Mouse (Mus musculus) Muller cell, postnatal 12 days (primary cell): ENCODE data around the gene Ift22.

ENCODE experiments used
- DNase-seq: peaks from one replicate; pipeline ENCODE4 v3.0.0-alpha.2; 2015; ENCODE audit errors: inconsistent ontology term

Ift22 gene

GRCm38 (mm10) chr5:136907991-136908857, at the start of gene Ift22:
Gene Ift22, plus strand, starts transcription at chr5:136908150.
- peak; percentile 81 for DNase-seq

DNA sequence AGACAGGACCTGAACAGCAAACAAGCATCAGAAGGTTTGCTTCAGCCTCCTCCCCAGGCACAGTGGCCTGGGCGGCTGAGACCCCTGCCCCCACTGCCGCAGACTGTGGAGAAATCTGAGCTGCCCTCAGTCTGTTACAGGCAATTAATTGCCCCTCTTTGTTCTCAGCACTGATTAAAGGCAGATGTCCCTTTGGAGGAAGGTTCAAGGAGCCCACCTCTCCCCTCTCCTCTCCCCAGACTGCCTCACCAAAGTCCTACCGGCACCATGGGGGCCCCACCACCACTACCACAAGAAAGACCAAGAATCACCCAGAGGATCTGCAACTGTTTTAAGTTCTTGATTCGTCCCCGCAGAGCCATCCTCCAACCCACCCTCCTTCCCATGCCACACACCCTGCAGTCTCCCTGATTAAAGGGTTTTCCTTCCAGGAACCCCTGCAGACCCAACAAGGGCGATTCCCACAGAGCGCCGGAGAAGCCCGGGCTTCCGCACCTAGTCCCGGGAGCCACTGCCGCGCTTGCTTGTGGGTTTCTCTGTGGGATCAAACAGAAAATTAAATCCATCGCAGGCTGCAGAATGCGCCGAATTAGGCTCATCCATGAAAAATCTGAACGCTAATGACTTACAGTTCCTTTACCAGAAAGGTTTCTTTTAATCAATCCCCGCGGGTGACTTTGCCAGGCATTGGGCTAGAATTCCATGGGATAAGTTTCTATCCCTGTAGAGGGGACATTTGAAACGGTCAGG, 46.6 kb upstream of the Ift22 start:
- no peak for DNase-seq

DNA sequence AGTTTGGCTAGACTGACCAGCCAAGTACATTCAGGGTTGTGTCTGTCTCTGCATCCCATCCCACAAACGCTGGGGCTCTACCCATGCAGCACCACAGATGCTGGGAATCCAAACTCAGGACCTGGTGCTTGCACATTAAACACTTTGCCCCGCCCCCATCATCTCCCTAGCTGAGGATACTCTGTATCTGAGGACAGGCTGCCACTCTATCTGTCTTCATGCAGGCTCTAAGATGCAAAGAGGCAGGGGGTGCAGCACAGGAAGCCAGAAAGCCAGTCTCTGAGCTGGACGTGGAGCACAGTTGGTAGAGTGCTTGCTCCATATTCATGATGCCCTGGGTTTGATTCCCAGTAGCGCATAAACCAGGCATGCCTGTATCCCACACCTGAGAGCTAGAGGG, 45.1 kb upstream of the Ift22 start:
- DNase-seq, result no peak

DNA sequence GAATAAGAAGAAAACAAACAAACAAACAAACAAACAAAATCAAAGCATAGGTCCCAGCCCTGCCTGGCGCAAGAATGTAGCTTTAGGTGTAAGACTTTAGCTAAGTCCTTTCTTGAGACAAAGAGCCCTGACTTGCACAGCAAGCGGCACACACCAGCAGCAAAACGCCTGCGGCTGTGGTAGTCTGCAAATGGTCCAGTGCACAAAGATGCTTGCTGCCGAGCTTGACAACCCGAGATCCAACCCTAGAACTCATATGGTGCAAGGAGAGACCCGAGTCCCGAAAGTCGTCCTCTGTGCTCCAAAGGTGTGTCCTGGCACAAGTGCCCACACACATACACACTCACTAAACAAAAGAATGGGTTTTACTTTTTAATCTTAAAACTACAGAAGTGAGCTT, 44.7 kb upstream of the Ift22 start:
- DNase-seq, result no peak

DNA sequence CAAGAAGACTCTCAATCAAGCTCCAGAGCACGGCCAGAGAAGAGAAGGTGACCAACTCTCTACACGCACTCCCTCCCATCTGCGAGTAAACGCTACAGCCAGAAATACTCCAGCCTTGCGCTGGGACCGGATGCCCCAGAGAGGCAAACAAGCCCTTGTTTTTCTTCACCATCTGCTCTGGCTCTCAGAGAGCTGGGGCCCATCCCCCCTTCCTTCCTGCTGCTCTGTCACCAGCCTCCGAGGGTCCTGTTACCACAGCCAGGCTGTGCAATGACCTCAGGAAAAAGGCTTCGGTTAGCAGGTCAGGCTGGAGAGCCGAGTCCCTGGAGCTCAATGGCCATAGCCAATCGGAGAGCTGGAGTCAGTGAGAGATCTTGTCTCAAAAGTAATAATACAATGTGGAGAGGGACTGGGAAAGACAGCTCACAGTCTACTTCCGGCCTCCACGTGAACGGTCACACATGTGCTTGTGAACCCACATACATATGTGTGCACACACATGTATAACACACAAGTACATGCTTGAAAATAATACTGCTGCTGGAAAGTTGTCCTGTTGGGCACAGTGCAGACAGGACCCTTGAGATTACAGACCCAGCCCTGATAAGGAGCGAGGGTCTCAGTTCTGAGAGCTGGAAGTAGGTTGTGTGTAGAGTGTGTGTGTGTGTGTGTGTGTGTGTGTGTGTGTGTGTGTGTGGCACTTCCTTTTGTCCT, 43.8 kb upstream of the Ift22 start:
- DNase-seq, result peak; percentile 16

- no peak for DNase-seq
Measured at GRCm38 (mm10) chr5:136867706-136868105, 40.2 kb upstream of the Ift22 start.

- no peak for DNase-seq
Measured at GRCm38 (mm10) chr5:136869451-136870114, 38.4 kb upstream of the Ift22 start.

DNA sequence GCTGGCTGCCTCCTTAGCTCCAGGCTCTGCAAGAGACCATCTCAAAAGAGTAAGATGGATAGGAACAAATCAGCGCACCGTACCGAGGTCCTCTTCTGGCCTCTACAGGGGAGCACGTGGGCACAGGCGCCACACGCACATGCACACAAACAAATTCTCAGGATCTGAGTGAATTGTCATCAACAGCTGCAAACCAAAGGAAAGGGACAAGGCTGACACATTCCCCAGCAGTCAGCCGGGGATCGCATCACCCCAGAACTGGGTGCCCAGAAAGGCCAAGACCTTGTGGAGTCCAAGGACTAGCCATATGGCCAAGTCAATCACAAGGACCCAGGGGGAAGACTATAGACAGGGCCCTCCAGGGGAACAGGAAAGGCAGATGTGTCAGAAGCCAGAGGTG, 35.5 kb upstream of the Ift22 start:
- DNase-seq, result no peak

GRCm38 (mm10) chr5:136874271-136874670, 33.7 kb upstream of the Ift22 start:
- no peak for DNase-seq

DNA sequence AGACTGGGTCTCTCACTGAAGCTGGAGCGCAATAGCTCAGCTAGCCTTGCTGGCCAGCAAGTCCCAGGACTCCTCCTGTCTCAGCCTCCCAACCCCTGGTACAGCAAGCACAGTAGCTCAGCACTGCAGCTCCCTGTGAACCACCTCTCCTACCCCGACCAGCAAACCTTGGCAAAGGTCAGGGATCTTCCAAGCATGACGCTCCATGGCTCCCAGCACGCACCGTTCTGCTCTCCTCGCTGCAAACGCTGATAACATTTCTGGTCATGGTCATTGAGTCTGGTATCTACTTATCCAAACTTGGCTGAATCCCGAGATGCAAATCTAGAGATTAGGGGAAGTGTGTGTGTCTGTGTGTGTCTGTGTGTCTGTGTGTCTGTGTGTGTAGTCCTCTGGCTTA, 27.8 kb upstream of the Ift22 start:
- no peak for DNase-seq

GRCm38 (mm10) chr5:136881380-136882009, 26.5 kb upstream of the Ift22 start:
- peak; percentile 62 for DNase-seq

GRCm38 (mm10) chr5:136882055-136882787, 25.7 kb upstream of the Ift22 start:
- DNase-seq, result peak; percentile 39

- no peak for DNase-seq
Measured at GRCm38 (mm10) chr5:136882788-136883439, 25.0 kb upstream of the Ift22 start, which contains the start of gene Col26a1. Gene Col26a1, minus strand, starts transcription at chr5:136883209.

- DNase-seq, result peak; percentile 82
Measured at GRCm38 (mm10) chr5:136886957-136887356, 21.0 kb upstream of the Ift22 start.

DNA sequence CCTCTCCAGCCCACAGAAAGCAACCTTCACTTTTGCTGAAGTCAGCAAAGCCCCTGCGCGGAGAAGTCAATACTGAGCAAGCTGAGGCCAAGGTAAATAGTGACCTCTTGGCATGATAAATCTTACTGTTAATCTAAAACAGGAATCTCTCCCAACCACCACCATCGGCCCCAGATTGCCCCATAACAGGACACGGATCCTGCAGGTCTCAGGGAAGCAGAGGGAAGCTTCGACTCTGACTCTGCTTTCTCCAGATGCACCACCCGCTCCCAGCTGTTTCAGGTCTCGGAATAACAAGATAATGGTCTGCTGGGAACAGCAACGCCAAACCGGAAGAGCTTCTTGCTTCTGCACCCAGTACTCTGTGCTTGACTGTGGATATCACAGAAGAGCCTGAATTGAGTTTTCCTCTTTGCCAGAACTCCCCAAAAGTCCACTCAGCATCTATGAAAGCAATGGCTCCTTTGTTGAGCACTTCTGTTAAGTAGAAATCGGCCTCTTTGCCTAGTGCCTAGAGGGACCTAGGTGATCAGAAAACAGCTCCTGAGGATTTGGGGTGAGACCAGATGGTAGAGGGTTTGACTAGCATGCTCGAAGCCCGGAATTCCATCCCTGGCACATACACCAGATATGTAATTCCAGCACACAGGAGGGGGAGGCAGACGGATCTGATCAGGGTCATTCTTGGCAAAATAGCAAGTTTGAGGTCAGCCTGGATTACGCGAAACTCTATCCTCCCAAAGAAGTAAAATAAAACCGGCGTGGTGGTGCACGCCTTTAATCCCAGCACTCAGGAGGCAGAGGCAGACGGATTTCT, 19.2 kb upstream of the Ift22 start:
- no peak for DNase-seq

- DNase-seq, result no peak
Measured at GRCm38 (mm10) chr5:136894840-136895528, 13.0 kb upstream of the Ift22 start.

GRCm38 (mm10) chr5:136895529-136895963, 12.4 kb upstream of the Ift22 start:
- DNase-seq, result no peak

- DNase-seq, result no peak
Measured at GRCm38 (mm10) chr5:136904621-136905020, 3.3 kb upstream of the Ift22 start.
